ENCODE assay signal across 9 mouse cellular contexts in the genomic region with DNA sequence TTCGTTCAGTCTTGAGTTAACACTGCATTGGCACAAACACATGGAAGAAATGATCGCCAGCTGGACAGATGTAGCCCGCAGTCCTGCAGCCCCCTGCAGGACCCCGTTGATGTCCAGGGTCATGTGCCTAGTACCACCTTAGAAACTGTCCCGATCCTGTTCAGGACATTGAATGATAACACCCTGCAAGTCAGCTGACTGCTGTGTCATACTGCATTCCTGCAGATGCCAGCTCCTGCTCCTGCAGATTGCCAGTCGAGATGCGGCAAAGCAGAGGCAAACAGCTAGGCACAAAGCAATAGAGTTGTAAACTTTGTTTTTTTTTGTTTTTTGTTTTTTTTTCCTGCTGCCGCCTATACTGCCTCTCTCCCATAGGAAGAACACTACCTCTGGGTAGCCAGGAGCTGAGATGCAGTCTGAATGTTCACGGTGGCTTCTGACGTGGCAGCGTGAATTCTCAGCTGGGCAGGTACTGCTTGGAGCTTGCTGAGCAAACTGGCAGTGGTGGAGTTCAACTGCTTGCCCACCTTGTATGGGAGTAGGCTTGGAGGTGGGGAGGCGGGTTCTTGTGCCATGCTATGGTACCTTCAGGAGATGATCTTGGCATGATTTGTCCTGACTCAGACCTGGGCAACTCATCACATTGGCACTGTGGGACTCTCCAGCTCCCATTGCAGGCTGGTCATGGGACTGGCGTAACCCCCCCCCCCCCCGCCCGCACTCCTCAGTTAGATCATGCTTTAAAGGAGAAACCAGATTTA.
DNase-seq lines count a peak whose midpoint lies in the region; TF ChIP-seq lines count a peak whose summit lies in the region.
"Had no signal": no experiment of that assay in that cellular context is flagged by ENCODE, and none has a peak within 500 bp of the region (broad histone marks: within the 10 kb centered on the region; RNA-seq: fewer than 3 reads in every experiment).

No protein-coding gene starts in this region.

- TF ChIP-seq CTCF in gastrocnemius, adult 2 months (IDR thresholded peaks at IDR 0.05): no peak

- peak; percentile 17 for DNase-seq in left cerebral cortex, adult 11 months (ENCODE audit: low spot score)
- DNase-seq in left cerebral cortex, postnatal 4 days: no peak
- DNase-seq in gastrocnemius, adult 2 months: peak; percentile 59
- peak; percentile 41 to 44 for DNase-seq in left cerebral cortex, postnatal 14 days (ENCODE audit: low spot score in 2 of 2)
- peak; percentile 15 for DNase-seq in right cerebral cortex, postnatal 4 days
- DNase-seq in c-Kit-positive CD71-positive TER-119-positive erythroid progenitor cells, embryonic 14.5 days (ENCODE audit: low spot score): no peak
- DNase-seq in adrenal gland, postnatal 14 days: no peak
- DNase-seq in kidney, postnatal 25 days: no peak
- DNase-seq: kidney, postnatal 36 days had no signal

- peak overlapping the region; percentile 40; the same call in 1 of the 2 replicates for H3K27ac ChIP-seq in gastrocnemius, adult 2 months

- intact Hi-C loops in left cerebral cortex, postnatal 4 days (cut with DNase I): loop anchor here (2.0 kb wide), 1 partner anchor 55 kb away; no protein-coding TSS in a partner anchor
- intact Hi-C loops in gastrocnemius, adult 2 months (cut with DNase I): no loop called here
- intact Hi-C loops in left cerebral cortex, postnatal 14 days (cut with DNase I): loop anchor here (10.0 kb wide), 1 partner anchor 599 kb away; no protein-coding TSS in a partner anchor

- peak overlapping the region; percentile 53 for H3K4me3 ChIP-seq in gastrocnemius, adult 2 months

Comparison
In these comparisons a context has a peak if more than half of its experiments do, and no peak if none do; other contexts are left out.
1. DNase-seq: peak in left cerebral cortex, adult 11 months (single experiment), gastrocnemius, adult 2 months (single experiment), left cerebral cortex, postnatal 14 days (2 of 2) and right cerebral cortex, postnatal 4 days (single experiment); none in left cerebral cortex, postnatal 4 days (single experiment), c-Kit-positive CD71-positive TER-119-positive erythroid progenitor cells, embryonic 14.5 days (single experiment), adrenal gland, postnatal 14 days (single experiment) and kidney, postnatal 25 days (0 of 2).